In the genomic region with DNA sequence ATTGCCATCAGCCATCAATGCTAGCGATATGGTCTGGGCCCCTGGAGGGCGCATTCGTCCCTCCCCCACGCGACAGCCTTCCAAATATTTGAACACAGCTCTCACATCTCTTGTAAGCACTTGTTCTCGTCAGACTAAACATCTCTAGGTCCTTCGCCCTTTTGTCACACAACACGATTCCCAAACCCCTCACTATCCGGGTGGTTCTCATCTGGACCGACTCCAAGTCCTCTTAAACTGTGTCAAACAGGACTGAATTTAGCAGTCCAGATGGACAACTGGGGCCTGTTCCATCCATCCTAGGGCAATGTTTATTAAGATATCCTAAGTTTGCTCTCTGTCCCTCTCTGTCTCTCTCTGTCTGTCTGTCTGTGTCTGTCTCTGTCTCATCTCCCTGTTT, we compare ENCODE assay signal across 21 mouse cellular contexts.
DNase-seq lines count a peak whose midpoint lies in the region; ATAC-seq and TF ChIP-seq lines count a peak whose summit lies in the region.
"Had no signal": no experiment of that assay in that cellular context is flagged by ENCODE, and none has a peak within 500 bp of the region (broad histone marks: within the 10 kb centered on the region; RNA-seq: fewer than 3 reads in every experiment).

No protein-coding gene starts in this region.

- peaks cover 3% of the 10 kb centered on the region; the same call in 1 of the 2 replicates for H3K4me1 ChIP-seq in lung, embryonic 14.5 days (ENCODE audit: insufficient read depth)

- DNase-seq in cerebellum, postnatal 10 days = peak; percentile 18 to 32
- no peak for DNase-seq in cerebellum, adult 8-10 months
- DNase-seq in lung, embryonic 14.5 days = peak; percentile 92
- DNase-seq in lung, postnatal 36 days = no peak
- peak; percentile 8 to 31 for DNase-seq in lung, postnatal 4 days
- DNase-seq in lung, postnatal 25 days (ENCODE audit: low spot score) = no peak
- no peak for DNase-seq in thymus, postnatal 4 days
- DNase-seq: adrenal gland, adult 8-10 months; adrenal gland, postnatal 36 days; B cell, adult 2 months; cerebellum, adult 2 months; cerebellum, postnatal 25 days; gastrocnemius, postnatal 10 days; heart, adult 2 months; heart, postnatal 36 days had no signal

- peak; percentile 21; the same call in 1 of the 2 replicates for TF ChIP-seq CTCF in lung, embryonic 14.5 days (IDR thresholded peaks at IDR 0.05; ENCODE audit: low read depth)

- no peaks in the 10 kb centered on the region for H3K27me3 ChIP-seq in lung, embryonic 14.5 days (ENCODE audit: insufficient read depth, low read length)
- H3K27me3 ChIP-seq: embryonic facial prominence, embryonic 13.5 days; forebrain, embryonic 12.5 days had no signal

- H3K9ac ChIP-seq in lung, embryonic 14.5 days = no peak overlapping the region
- H3K9ac ChIP-seq: embryonic facial prominence, embryonic 13.5 days; forebrain, embryonic 12.5 days had no signal

- no peaks in the 10 kb centered on the region for H3K36me3 ChIP-seq in lung, embryonic 14.5 days (ENCODE audit: insufficient read depth)
- H3K36me3 ChIP-seq: embryonic facial prominence, embryonic 13.5 days; forebrain, embryonic 12.5 days; G1E had no signal

- peak; percentile 83; the same call in 1 of the 2 replicates for ATAC-seq in lung, embryonic 14.5 days (ENCODE audit: insufficient read depth)
- ATAC-seq: CD4-positive, CD25-positive, alpha-beta regulatory T cell, adult 4 months; forebrain, embryonic 16.5 days had no signal

- no peak overlapping the region for H3K4me3 ChIP-seq in lung, embryonic 14.5 days (ENCODE audit: low read depth, low read length)
- H3K4me3 ChIP-seq: embryonic facial prominence, embryonic 13.5 days; forebrain, embryonic 12.5 days; heart, adult 2 months had no signal

- no peak overlapping the region for H3K4me2 ChIP-seq in lung, embryonic 14.5 days
- H3K4me2 ChIP-seq: embryonic facial prominence, embryonic 13.5 days; forebrain, embryonic 12.5 days; heart, embryonic 11.5 days had no signal

- no peaks in the 10 kb centered on the region for H3K9me3 ChIP-seq in lung, embryonic 14.5 days (ENCODE audit: low read depth, low read length)
- H3K9me3 ChIP-seq: embryonic facial prominence, embryonic 13.5 days; forebrain, embryonic 12.5 days had no signal

- no peak overlapping the region for H3K27ac ChIP-seq in lung, embryonic 14.5 days (ENCODE audit: low read depth)
- H3K27ac ChIP-seq: embryonic facial prominence, embryonic 13.5 days; forebrain, embryonic 12.5 days; heart, adult 2 months had no signal

- WGBS in lung, embryonic 14.5 days = 21% methylated on average over 10 of the region's 10 CpGs

Comparison
In these comparisons a context has a peak if more than half of its experiments do, and no peak if none do; other contexts are left out.
1. DNase-seq: peak in cerebellum, postnatal 10 days (2 of 2), lung, embryonic 14.5 days (single experiment) and lung, postnatal 4 days (2 of 2); none in cerebellum, adult 8-10 months (single experiment), lung, postnatal 36 days (single experiment), lung, postnatal 25 days (single experiment) and thymus, postnatal 4 days (single experiment).